Comparison of ENCODE assay signal across 9 mouse cellular contexts in the genomic region with DNA sequence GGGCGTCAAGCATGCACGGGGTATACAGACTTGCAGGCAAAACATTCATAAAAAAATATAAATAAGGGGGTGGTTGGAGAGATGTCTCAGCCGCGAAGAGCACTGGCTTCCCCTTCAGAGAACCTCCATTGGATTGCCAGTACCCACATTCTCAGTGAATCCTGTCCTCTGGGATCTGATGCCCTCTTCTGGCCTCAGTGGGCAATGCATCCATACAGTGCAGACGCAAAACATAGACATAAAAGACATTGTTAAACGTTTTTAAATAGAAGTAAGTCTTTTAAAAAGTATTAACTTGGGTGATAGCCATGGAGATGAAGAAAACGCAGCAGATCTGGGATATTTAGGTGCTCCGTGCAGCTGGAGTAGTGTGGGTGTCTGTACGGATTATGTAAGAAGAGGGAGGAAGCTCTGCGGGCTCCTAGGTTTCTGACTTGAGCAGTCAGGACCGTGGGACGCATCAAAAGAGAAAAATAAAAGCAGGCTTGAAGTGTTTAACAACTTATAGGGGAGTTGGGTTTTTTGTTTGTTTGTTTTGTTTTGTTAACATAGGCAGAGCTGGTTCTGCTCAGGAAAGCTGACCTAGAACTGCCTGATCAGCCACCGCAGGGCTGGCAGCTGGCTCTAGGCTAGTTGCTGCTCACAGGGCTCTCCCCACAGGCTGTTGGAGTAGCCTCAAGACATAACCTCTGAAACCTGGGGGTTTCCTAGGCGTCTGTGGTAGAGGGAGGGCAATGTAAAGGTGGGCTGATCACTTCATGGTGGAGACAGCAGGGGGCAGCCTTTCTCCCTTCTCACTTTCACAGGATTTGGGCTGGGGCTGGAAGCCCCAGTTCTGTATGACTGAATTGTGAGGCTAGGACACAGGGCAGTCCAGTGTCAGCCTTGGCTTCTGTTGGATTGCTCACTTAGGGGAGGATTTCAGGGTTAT. TPM values are rescaled to one million over a fixed set of nuclear protein-coding genes. Genes with fewer than 3 reads are reported as not detected.
DNase-seq lines count a peak whose midpoint lies in the region; ATAC-seq and TF ChIP-seq lines count a peak whose summit lies in the region.
"Had no signal": no experiment of that assay in that cellular context is flagged by ENCODE, and none has a peak within 500 bp of the region (broad histone marks: within the 10 kb centered on the region; RNA-seq: fewer than 3 reads in every experiment).

No protein-coding gene starts in this region.

- no peak for DNase-seq in hindbrain, postnatal 0 days (ENCODE audit: low spot score)
- peak; percentile 71 for DNase-seq in CD4-positive, CD25-positive, alpha-beta regulatory T cell, adult 2 months (ENCODE audit: low read depth, low spot score)
- DNase-seq in layer of hippocampus, adult 8-10 months (ENCODE audit: low spot score in 2 of 2) = no peak
- no peak for DNase-seq in cerebellum, adult 9-11 months
- no peak for DNase-seq in cerebellum, adult 9-10 months

- no peak overlapping the region for H3K4me2 ChIP-seq in hindbrain, postnatal 0 days (ENCODE audit: low read depth, low read length)
- H3K4me2 ChIP-seq in hindbrain, embryonic 16.5 days (ENCODE audit: low read length) = no peak overlapping the region
- H3K4me2 ChIP-seq: limb, embryonic 15.5 days had no signal

- H3K27me3 ChIP-seq in hindbrain, postnatal 0 days (ENCODE audit: insufficient read depth, low read length) = no peaks in the 10 kb centered on the region
- no peaks in the 10 kb centered on the region; the same call in 1 of the 2 replicates for H3K27me3 ChIP-seq in hindbrain, embryonic 16.5 days (replicated peaks; ENCODE audit: control insufficient read depth, insufficient read depth, low read length)
- H3K27me3 ChIP-seq in megakaryocyte, embryonic 14.5 days (replicated peaks) = no peaks in the 10 kb centered on the region
- H3K27me3 ChIP-seq: limb, embryonic 15.5 days had no signal

- H3K9ac ChIP-seq in hindbrain, postnatal 0 days (replicated peaks; ENCODE audit: low read length) = no peak overlapping the region
- no peak overlapping the region for H3K9ac ChIP-seq in hindbrain, embryonic 16.5 days (ENCODE audit: low read depth, low read length)
- H3K9ac ChIP-seq: limb, embryonic 15.5 days had no signal

- H3K4me3 ChIP-seq in hindbrain, postnatal 0 days (ENCODE audit: low read length) = no peak overlapping the region
- H3K4me3 ChIP-seq in hindbrain, embryonic 16.5 days (ENCODE audit: low read length) = no peak overlapping the region
- peak overlapping the region; percentile 28 for H3K4me3 ChIP-seq in megakaryocyte, embryonic 14.5 days (replicated peaks)
- H3K4me3 ChIP-seq: limb, embryonic 15.5 days had no signal

- no peaks in the 10 kb centered on the region for H3K36me3 ChIP-seq in hindbrain, postnatal 0 days (ENCODE audit: insufficient read depth, low read length)
- no peaks in the 10 kb centered on the region for H3K36me3 ChIP-seq in hindbrain, embryonic 16.5 days (ENCODE audit: control insufficient read depth, insufficient read depth, low read length)
- peaks cover 2% of the 10 kb centered on the region for H3K36me3 ChIP-seq in megakaryocyte, embryonic 14.5 days (replicated peaks; ENCODE audit: low read length)
- H3K36me3 ChIP-seq: limb, embryonic 15.5 days had no signal

- 43% methylated on average over 14 of the region's 14 CpGs for WGBS in hindbrain, postnatal 0 days
- 42% methylated on average over 14 of the region's 14 CpGs for WGBS in hindbrain, embryonic 16.5 days

- H3K4me1 ChIP-seq in hindbrain, postnatal 0 days (ENCODE audit: insufficient read depth, low read length) = peaks cover 2% of the 10 kb centered on the region; the same call in 1 of the 2 replicates
- H3K4me1 ChIP-seq in hindbrain, embryonic 16.5 days (ENCODE audit: control insufficient read depth, insufficient read depth, low read depth, low read length) = peaks cover 7% of the 10 kb centered on the region
- peaks cover 42% of the 10 kb centered on the region for H3K4me1 ChIP-seq in megakaryocyte, embryonic 14.5 days

- no peak overlapping the region for H3K27ac ChIP-seq in hindbrain, postnatal 0 days
- no peak overlapping the region for H3K27ac ChIP-seq in hindbrain, embryonic 16.5 days (ENCODE audit: low read depth, low read length)
- H3K27ac ChIP-seq: limb, embryonic 15.5 days had no signal

- no peak for ATAC-seq in hindbrain, postnatal 0 days
- ATAC-seq in hindbrain, embryonic 16.5 days = no peak
- peak; percentile 39 for ATAC-seq in common myeloid progenitor, adult 5-6 weeks (replicated peaks; ENCODE audit: low read depth, poor library complexity, severe bottlenecking)

- peak; percentile 48 for TF ChIP-seq CTCF in hindbrain, postnatal 0 days (IDR thresholded peaks at IDR 0.05; ENCODE audit: low read depth)

- H3K9me3 ChIP-seq in hindbrain, postnatal 0 days (ENCODE audit: low read length) = no peaks in the 10 kb centered on the region
- H3K9me3 ChIP-seq in hindbrain, embryonic 16.5 days (ENCODE audit: control insufficient read depth, low read length) = 0 out of 2 replicates have a peak, but pooled peaks cover 2% of the 10 kb centered on the region
- peaks cover 9% of the 10 kb centered on the region for H3K9me3 ChIP-seq in megakaryocyte, embryonic 14.5 days
- H3K9me3 ChIP-seq: limb, embryonic 15.5 days had no signal

RNA-seq across cellular contexts. Expression of gene Dpy19l3, which starts 2.5 kb away (rescaled TPM):
- total RNA-seq in hindbrain, postnatal 0 days (2014; rRNA removed) = 23.3 and 36.9 TPM in 2 replicates
- 32.1 and 43.7 TPM in 2 replicates for polyA plus RNA-seq in hindbrain, postnatal 0 days (2015; fragmentation: Nextera tagmentation; extraction: Ambion mirVana)
- 45.8 and 51.0 TPM in 2 replicates for polyA plus RNA-seq in hindbrain, embryonic 16.5 days (2015; fragmentation: Nextera tagmentation; extraction: Ambion mirVana)
- total RNA-seq in common myeloid progenitor, adult 5-6 weeks (2017) = 17.6 and 23.5 TPM in 2 replicates
- 5.1 TPM in 1 of 2 replicates, not detected in the other for polyA plus RNA-seq in megakaryocyte, embryonic 14.5 days (2012; ENCODE audit: insufficient read depth, low replicate concordance)
- 10 to 100 TPM; 73.1 to 97.4 (median 87.4) TPM for total RNA-seq in layer of hippocampus, adult 8-10 months (2022)

RNA-seq across cellular contexts. Expression of gene Zfp507, which starts 46.0 kb away (rescaled TPM):
- 21.3 and 22.8 TPM in 2 replicates for total RNA-seq in hindbrain, postnatal 0 days (2014; rRNA removed)
- polyA plus RNA-seq in hindbrain, postnatal 0 days (2015; fragmentation: Nextera tagmentation; extraction: Ambion mirVana) = 9.9 and 10.4 TPM in 2 replicates
- polyA plus RNA-seq in hindbrain, embryonic 16.5 days (2015; fragmentation: Nextera tagmentation; extraction: Ambion mirVana) = 11.8 and 12.0 TPM in 2 replicates
- total RNA-seq in common myeloid progenitor, adult 5-6 weeks (2017) = 22.5 and 23.8 TPM in 2 replicates
- polyA plus RNA-seq in megakaryocyte, embryonic 14.5 days (2012; ENCODE audit: insufficient read depth, low replicate concordance) = 0.76 and 2.4 TPM in 2 replicates
- 10 to 100 TPM; 30.6 to 35.0 (median 33.3) TPM for total RNA-seq in layer of hippocampus, adult 8-10 months (2022)
